Comparison of ENCODE assay signal across 19 mouse cellular contexts in the genomic region with DNA sequence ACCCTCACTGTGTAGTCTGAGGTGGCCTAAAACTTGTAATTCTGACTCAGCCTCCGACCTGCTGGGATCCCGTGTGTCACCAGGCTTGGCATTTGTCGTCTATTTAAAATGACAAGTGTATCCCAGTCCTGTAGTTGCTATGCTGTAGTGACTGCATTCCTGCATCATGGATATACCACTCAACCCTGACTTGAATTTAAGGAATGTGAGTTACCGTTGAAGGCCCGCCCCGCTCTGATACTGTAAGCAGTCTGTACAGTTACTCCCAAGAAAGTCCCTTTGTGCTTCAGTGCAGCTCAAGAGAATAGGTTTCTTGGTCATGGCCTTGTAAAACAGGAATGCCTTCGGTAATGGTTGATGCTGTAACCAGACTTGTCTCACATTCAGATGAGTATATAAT. TPM values are rescaled to one million over a fixed set of nuclear protein-coding genes. Genes with fewer than 3 reads are reported as not detected.
DNase-seq lines count a peak whose midpoint lies in the region; ATAC-seq and TF ChIP-seq lines count a peak whose summit lies in the region.
"Had no signal": no experiment of that assay in that cellular context is flagged by ENCODE, and none has a peak within 500 bp of the region (broad histone marks: within the 10 kb centered on the region; RNA-seq: fewer than 3 reads in every experiment).

No protein-coding gene starts in this region.

- H3K27ac ChIP-seq in ES-Bruce4 (ENCODE audit: insufficient read depth, low read length): 0 out of 2 replicates have a peak overlapping the region, but pooled peaks have one; percentile 11
- H3K27ac ChIP-seq in lung, embryonic 15.5 days: 0 out of 2 replicates have a peak overlapping the region, but pooled peaks have one; percentile 32
- H3K27ac ChIP-seq: gastrocnemius, adult 2 months; midbrain, embryonic 13.5 days; neural tube, embryonic 15.5 days had no signal

- no peaks in the 10 kb centered on the region for H3K9me3 ChIP-seq in ES-Bruce4 (replicated peaks; ENCODE audit: control insufficient read depth, insufficient read depth, low read length, poor library complexity, severe bottlenecking)
- H3K9me3 ChIP-seq in lung, embryonic 15.5 days: no peaks in the 10 kb centered on the region
- H3K9me3 ChIP-seq: midbrain, embryonic 13.5 days; neural tube, embryonic 15.5 days had no signal

- no peaks in the 10 kb centered on the region for H3K27me3 ChIP-seq in ES-Bruce4 (ENCODE audit: control insufficient read depth, insufficient read depth, low read length, poor library complexity, severe bottlenecking)
- no peaks in the 10 kb centered on the region for H3K27me3 ChIP-seq in lung, embryonic 15.5 days
- H3K27me3 ChIP-seq: midbrain, embryonic 13.5 days; neural tube, embryonic 15.5 days had no signal

- TF ChIP-seq EP300 in ES-Bruce4 (IDR thresholded peaks at IDR 0.05; ENCODE audit: insufficient read depth, low read depth, low read length): no peak

- peaks cover 13% of the 10 kb centered on the region for H3K4me1 ChIP-seq in ES-Bruce4 (ENCODE audit: control insufficient read depth, insufficient read depth, low read length)
- peaks cover 18% of the 10 kb centered on the region; the same call in 1 of the 2 replicates for H3K4me1 ChIP-seq in lung, embryonic 15.5 days

- no peak overlapping the region for H3K4me2 ChIP-seq in lung, embryonic 15.5 days
- H3K4me2 ChIP-seq: midbrain, embryonic 13.5 days; neural tube, embryonic 15.5 days had no signal

- no peak overlapping the region for H3K4me3 ChIP-seq in ES-Bruce4 (ENCODE audit: low read depth, low read length)
- H3K4me3 ChIP-seq in lung, embryonic 15.5 days: no peak overlapping the region
- H3K4me3 ChIP-seq: gastrocnemius, adult 2 months; midbrain, embryonic 13.5 days; neural tube, embryonic 15.5 days had no signal

- no peak for TF ChIP-seq POLR2A in ES-Bruce4 (IDR thresholded peaks at IDR 0.05; ENCODE audit: insufficient read depth, low read length)

- peak; percentile 22 for DNase-seq in kidney, adult 11 months
- no peak for DNase-seq in kidney, postnatal 36 days
- DNase-seq in Muller cell, postnatal 12 days (ENCODE audit: inconsistent ontology term): peak; percentile 66
- no peak for DNase-seq in frontal cortex, postnatal 10 days (ENCODE audit: low spot score in 2 of 2)
- DNase-seq: adrenal gland, postnatal 36 days; forebrain, postnatal 0 days; gastrocnemius, adult 2 months; heart, postnatal 14 days; layer of hippocampus, postnatal 36 days; retina, postnatal 1 day; right cerebral cortex, postnatal 4 days; thymus, postnatal 14 days had no signal

- H3K9ac ChIP-seq in ES-Bruce4 (ENCODE audit: low read depth, poor library complexity, severe bottlenecking): no peak overlapping the region
- no peak overlapping the region for H3K9ac ChIP-seq in lung, embryonic 15.5 days
- H3K9ac ChIP-seq: forebrain, postnatal 0 days; midbrain, embryonic 13.5 days; neural tube, embryonic 15.5 days had no signal

- peak; percentile 69 for ATAC-seq in lung, embryonic 15.5 days (ENCODE audit: borderline replicate concordance, extremely low read depth, low FRiP score, low TSS enrichment)
- no peak for ATAC-seq in megakaryocyte-erythroid progenitor cell, adult 5-6 weeks (replicated peaks; ENCODE audit: low FRiP score, low TSS enrichment, poor library complexity, severe bottlenecking)
- ATAC-seq: CD4-positive, CD25-positive, alpha-beta regulatory T cell, adult 4 months; forebrain, postnatal 0 days; midbrain, embryonic 13.5 days had no signal

- H3K36me3 ChIP-seq in ES-Bruce4 (ENCODE audit: control insufficient read depth, insufficient read depth, low read length, poor library complexity, severe bottlenecking): peaks cover 9% of the 10 kb centered on the region
- peaks cover 32% of the 10 kb centered on the region; the same call in 1 of the 2 replicates for H3K36me3 ChIP-seq in lung, embryonic 15.5 days

- no peak for TF ChIP-seq CTCF in ES-Bruce4 (IDR thresholded peaks at IDR 0.05; ENCODE audit: low read depth, low read length)

- 58% methylated on average over 7 of the region's 7 CpGs for WGBS in lung, embryonic 15.5 days

RNA-seq across cellular contexts. Expression of gene Spin1, which starts 27.7 kb away (rescaled TPM):
- polyA plus RNA-seq in ES-Bruce4 (2011; ENCODE audit: insufficient read depth, insufficient read length, low read depth, missing spikeins): 72.0 and 72.3 TPM in 2 replicates
- 85.7 and 87.5 TPM in 2 replicates for polyA plus RNA-seq in lung, embryonic 15.5 days (2015; fragmentation: Nextera tagmentation; extraction: Ambion mirVana)
- total RNA-seq in megakaryocyte-erythroid progenitor cell, adult 5-6 weeks (2014; fragmentation: Nextera tagmentation): 12.6 and 16.1 TPM in 2 replicates
- 14.5 and 24.0 TPM in 2 replicates for total RNA-seq in megakaryocyte-erythroid progenitor cell, adult 5-6 weeks (2017)

RNA-seq across cellular contexts. Expression of gene Nxnl2, which starts 42.4 kb away (rescaled TPM):
- 2.4 and 2.6 TPM in 2 replicates for polyA plus RNA-seq in ES-Bruce4 (2011; ENCODE audit: insufficient read depth, insufficient read length, low read depth, missing spikeins)
- polyA plus RNA-seq in lung, embryonic 15.5 days (2015; fragmentation: Nextera tagmentation; extraction: Ambion mirVana): 2.8 and 3.3 TPM in 2 replicates
- total RNA-seq in megakaryocyte-erythroid progenitor cell, adult 5-6 weeks (2014; fragmentation: Nextera tagmentation): not detected in 2 replicates
- not detected in 2 replicates for total RNA-seq in megakaryocyte-erythroid progenitor cell, adult 5-6 weeks (2017)
- total RNA-seq: granulocyte monocyte progenitor cell, adult 5-6 weeks had no signal

Comparison
In these comparisons a context has a peak if more than half of its experiments do, and no peak if none do; other contexts are left out.
1. DNase-seq: peak in kidney, adult 11 months (single experiment) and Muller cell, postnatal 12 days (single experiment); none in kidney, postnatal 36 days (0 of 2) and frontal cortex, postnatal 10 days (0 of 2).